Mouse (Mus musculus): Measurements from ENCODE around the gene BC049730. TPM values are rescaled to one million over a fixed set of nuclear protein-coding genes. Genes with fewer than 3 reads are reported as not detected.
"Not testable (repeated sequence)": the region's sequence is repeated elsewhere in the genome, so short reads cannot be mapped to it uniquely, and the experiment has no call there.

Gene BC049730
- not detected in 2 replicates for polyA plus RNA-seq (2012; ENCODE audit: insufficient read depth, insufficient read length, low replicate concordance, missing spikeins)

GRCm38 (mm10) chr7:24708832-24709292, at the start of gene BC049730:
TSS of gene BC049730 (plus strand) at chr7:24709242.
- WGBS = 96% methylated on average over 14 of the region's 14 CpGs
- Histone ChIP-seq H3K4me1 (ENCODE audit: control insufficient read depth, insufficient read depth, low read length) (no peaks in the 10 kb centered on the region; the same call in 1 of the 2 replicates), H3K4me3 (ENCODE audit: insufficient read depth, low read depth, low read length) (no peak within 1 kb of the TSS), H3K27ac (ENCODE audit: insufficient read depth, low read depth, low read length) (no peak within 1 kb of the TSS)
- no peak for TF ChIP-seq CTCF (IDR thresholded peaks at IDR 0.05; ENCODE audit: insufficient read depth, low read depth, low read length)
- TF ChIP-seq POLR2A (IDR thresholded peaks at IDR 0.05; ENCODE audit: insufficient read depth, low read depth, low read length) = no peak

GRCm38 (mm10) chr7:24659737-24660357, 49.2 kb upstream of the BC049730 start:
- Histone ChIP-seq H3K4me3 (ENCODE audit: insufficient read depth, low read depth, low read length) (no peak overlapping the region), H3K4me1 (ENCODE audit: control insufficient read depth, insufficient read depth, low read length) (peaks cover 4% of the 10 kb centered on the region), H3K27ac (ENCODE audit: insufficient read depth, low read depth, low read length) (no peak overlapping the region)
- WGBS = 50% methylated on average over 12 of the region's 12 CpGs
- TF ChIP-seq POLR2A (IDR thresholded peaks at IDR 0.05; ENCODE audit: insufficient read depth, low read depth, low read length) = no peak
- TF ChIP-seq CTCF (IDR thresholded peaks at IDR 0.05; ENCODE audit: insufficient read depth, low read depth, low read length) = no peak

DNA sequence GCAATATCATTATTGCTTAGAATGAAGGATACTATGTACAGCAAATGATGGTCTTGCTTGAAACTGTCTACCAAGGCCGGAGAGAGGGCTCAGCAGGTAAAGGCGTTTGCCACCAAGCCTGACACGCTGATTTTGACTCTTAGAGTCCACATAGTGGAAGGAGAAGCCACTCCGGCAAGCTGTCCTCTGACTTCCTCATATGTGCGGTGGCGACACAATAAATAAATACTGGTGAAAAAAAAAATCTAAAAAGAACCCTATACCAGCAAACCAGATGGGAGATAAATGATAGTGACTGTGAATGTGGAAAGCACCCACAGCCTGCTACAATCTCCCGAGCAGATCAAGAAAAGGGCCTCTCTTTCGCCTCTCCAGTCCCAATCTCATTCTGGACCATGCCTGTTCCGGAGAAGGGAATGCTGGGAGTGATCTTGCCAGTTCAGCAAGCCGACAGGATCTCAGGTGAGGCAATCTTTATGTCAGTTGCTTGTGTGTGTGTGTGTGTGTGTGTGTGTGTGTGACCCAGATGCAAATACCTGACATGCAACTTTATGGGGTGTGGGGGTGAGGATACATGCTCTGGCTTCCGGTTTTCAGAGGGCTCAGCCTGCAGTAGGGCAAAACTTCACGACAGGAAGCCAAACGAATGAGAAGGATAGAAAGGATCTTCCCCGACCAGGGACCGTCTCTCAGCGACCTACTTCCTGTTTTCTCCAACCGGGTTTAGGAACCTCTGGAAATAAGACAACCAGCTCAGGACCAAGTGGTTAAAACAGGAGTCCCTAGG, 47.7 kb upstream of the BC049730 start:
- no peak overlapping the region for H3K4me3 ChIP-seq (ENCODE audit: insufficient read depth, low read depth, low read length)
- 81% methylated on average over 17 of the region's 17 CpGs for WGBS
- TF ChIP-seq CTCF (IDR thresholded peaks at IDR 0.05; ENCODE audit: insufficient read depth, low read depth, low read length) (no peak), POLR2A (IDR thresholded peaks at IDR 0.05; ENCODE audit: insufficient read depth, low read depth, low read length) (no peak)
- H3K27ac ChIP-seq (ENCODE audit: insufficient read depth, low read depth, low read length) = no peak overlapping the region
- H3K4me1 ChIP-seq (ENCODE audit: control insufficient read depth, insufficient read depth, low read length) = peaks cover 4% of the 10 kb centered on the region

DNA sequence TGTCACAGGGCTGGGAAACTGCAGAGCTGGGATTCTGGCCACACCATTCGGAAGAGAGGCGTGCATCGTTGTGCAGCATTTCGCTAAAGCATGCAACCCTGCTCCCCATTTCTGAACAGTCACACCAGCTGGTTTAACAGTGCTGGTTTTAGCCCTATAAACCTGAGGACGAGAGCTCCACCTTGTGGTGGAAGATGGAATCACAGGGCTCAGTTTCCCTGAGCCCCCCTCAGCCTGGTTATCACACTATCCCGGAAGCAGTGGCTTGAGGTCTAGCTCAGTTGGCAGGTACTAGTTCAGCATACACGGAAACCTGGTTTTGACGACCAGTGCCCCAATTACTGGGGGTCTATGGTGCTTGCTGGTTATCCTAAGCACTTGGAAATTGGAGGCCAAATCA, 46.5 kb upstream of the BC049730 start:
- WGBS = 11% methylated on average over 8 of the region's 8 CpGs
- peak; percentile 55 for TF ChIP-seq CTCF (IDR thresholded peaks at IDR 0.05; ENCODE audit: insufficient read depth, low read depth, low read length)
- no peak for TF ChIP-seq POLR2A (IDR thresholded peaks at IDR 0.05; ENCODE audit: insufficient read depth, low read depth, low read length)

GRCm38 (mm10) chr7:24664301-24664700, 44.7 kb upstream of the BC049730 start:
- Histone ChIP-seq H3K4me1 (ENCODE audit: control insufficient read depth, insufficient read depth, low read length) (peaks cover 4% of the 10 kb centered on the region), H3K27ac (ENCODE audit: insufficient read depth, low read depth, low read length) (no peak overlapping the region), H3K4me3 (ENCODE audit: insufficient read depth, low read depth, low read length) (no peak overlapping the region)
- no peak for TF ChIP-seq CTCF (IDR thresholded peaks at IDR 0.05; ENCODE audit: insufficient read depth, low read depth, low read length)
- no peak for TF ChIP-seq POLR2A (IDR thresholded peaks at IDR 0.05; ENCODE audit: insufficient read depth, low read depth, low read length)
- 54% methylated on average over 8 of the region's 8 CpGs for WGBS

More for the DNA sequence above, 46.5 kb upstream of the BC049730 start:
- no peak overlapping the region for H3K4me3 ChIP-seq (ENCODE audit: insufficient read depth, low read depth, low read length)
- H3K27ac ChIP-seq (ENCODE audit: insufficient read depth, low read depth, low read length) = no peak overlapping the region
- peaks cover 4% of the 10 kb centered on the region for H3K4me1 ChIP-seq (ENCODE audit: control insufficient read depth, insufficient read depth, low read length)

DNA sequence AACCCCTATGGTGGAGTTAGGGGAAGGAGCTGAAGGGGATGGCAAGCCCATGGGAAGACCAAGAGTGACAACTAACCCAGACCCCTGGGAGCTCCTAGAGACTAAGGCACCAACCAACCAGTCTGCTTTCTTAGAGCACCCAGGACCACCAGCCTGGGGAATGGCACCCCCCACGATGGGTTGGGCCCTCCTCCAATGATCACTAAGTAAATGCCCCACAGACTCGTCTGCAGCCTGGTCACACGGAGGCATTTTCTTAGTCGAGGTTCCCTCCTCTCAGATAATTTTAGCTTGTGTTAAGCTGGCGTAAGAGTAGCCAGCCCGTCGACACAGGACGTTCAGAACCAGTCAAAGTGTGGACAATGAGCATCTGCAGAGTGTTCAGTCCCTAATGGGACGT, 44.1 kb upstream of the BC049730 start:
- Histone ChIP-seq H3K4me1 (ENCODE audit: control insufficient read depth, insufficient read depth, low read length) (peaks cover 1% of the 10 kb centered on the region), H3K4me3 (ENCODE audit: insufficient read depth, low read depth, low read length) (no peak overlapping the region), H3K27ac (ENCODE audit: insufficient read depth, low read depth, low read length) (no peak overlapping the region)
- TF ChIP-seq POLR2A (IDR thresholded peaks at IDR 0.05; ENCODE audit: insufficient read depth, low read depth, low read length) = no peak
- TF ChIP-seq CTCF (IDR thresholded peaks at IDR 0.05; ENCODE audit: insufficient read depth, low read depth, low read length) = no peak
- WGBS = 75% methylated on average over 9 of the region's 9 CpGs

- Histone ChIP-seq H3K4me1 (ENCODE audit: control insufficient read depth, insufficient read depth, low read length) (no peaks in the 10 kb centered on the region), H3K4me3 (ENCODE audit: insufficient read depth, low read depth, low read length) (no peak overlapping the region), H3K27ac (ENCODE audit: insufficient read depth, low read depth, low read length) (no peak overlapping the region)
- TF ChIP-seq POLR2A (IDR thresholded peaks at IDR 0.05; ENCODE audit: insufficient read depth, low read depth, low read length) = no peak
- TF ChIP-seq CTCF (IDR thresholded peaks at IDR 0.05; ENCODE audit: insufficient read depth, low read depth, low read length) = no peak
- WGBS = 92% methylated on average over 23 of the region's 23 CpGs
Measured at GRCm38 (mm10) chr7:24671944-24672439, 37.0 kb upstream of the BC049730 start.

DNA sequence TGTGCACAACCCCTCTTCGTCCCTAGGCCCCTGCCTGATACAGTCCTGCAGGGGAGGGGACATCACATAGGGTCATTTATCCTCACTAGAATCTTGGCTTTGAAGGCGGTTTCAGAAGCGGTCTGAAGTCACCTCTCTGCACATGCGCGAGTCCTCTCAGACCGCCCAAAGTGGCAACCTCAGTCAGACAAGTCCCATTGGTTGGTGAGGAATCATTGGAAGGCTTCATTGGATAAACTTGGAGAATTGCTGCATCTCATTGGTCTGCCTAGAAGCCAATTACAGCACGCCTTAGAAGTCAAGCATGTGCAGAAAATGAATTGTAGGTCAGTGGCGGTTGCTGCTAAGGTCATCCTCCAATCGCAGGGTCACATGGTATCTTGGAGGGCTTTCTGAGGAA, 32.5 kb upstream of the BC049730 start, which contains the start of gene Tex101:
Tex101 (minus strand) TSS at position 101 of the 400 bp plus-strand sequence.
- TF ChIP-seq CTCF (IDR thresholded peaks at IDR 0.05; ENCODE audit: insufficient read depth, low read depth, low read length) = no peak
- no peak for TF ChIP-seq POLR2A (IDR thresholded peaks at IDR 0.05; ENCODE audit: insufficient read depth, low read depth, low read length)
- 90% methylated on average over 9 of the region's 9 CpGs for WGBS
- Histone ChIP-seq H3K4me1 (ENCODE audit: control insufficient read depth, insufficient read depth, low read length) (no peaks in the 10 kb centered on the region), H3K27ac (ENCODE audit: insufficient read depth, low read depth, low read length) (no peak within 1 kb of the TSS), H3K4me3 (ENCODE audit: insufficient read depth, low read depth, low read length) (no peak within 1 kb of the TSS)

DNA sequence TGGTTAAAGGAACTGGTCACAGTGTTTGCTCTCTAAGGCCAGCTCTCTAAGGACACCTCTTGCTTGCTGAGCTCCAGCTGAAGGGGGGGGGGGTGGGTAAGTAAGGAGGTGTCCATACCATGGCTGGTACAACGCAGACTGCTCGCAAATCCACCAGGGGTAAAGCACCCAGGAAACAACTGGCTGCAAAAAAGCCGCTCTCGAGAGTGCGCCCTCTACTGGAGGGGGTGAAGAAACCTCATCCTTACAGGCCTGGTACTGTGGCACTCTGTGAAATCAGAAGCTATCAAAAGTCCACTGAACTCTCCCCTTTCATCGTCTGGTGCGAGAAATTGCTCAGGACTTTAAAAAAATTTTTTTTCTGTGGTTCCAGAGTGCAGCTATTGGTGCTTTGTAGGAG, 24.9 kb upstream of the BC049730 start:
- H3K4me3 ChIP-seq (ENCODE audit: insufficient read depth, low read depth, low read length); H3K27ac ChIP-seq (ENCODE audit: insufficient read depth, low read depth, low read length); H3K4me1 ChIP-seq (ENCODE audit: control insufficient read depth, insufficient read depth, low read length): not testable (repeated sequence)
- 79% methylated on average over 7 of the region's 7 CpGs for WGBS

DNA sequence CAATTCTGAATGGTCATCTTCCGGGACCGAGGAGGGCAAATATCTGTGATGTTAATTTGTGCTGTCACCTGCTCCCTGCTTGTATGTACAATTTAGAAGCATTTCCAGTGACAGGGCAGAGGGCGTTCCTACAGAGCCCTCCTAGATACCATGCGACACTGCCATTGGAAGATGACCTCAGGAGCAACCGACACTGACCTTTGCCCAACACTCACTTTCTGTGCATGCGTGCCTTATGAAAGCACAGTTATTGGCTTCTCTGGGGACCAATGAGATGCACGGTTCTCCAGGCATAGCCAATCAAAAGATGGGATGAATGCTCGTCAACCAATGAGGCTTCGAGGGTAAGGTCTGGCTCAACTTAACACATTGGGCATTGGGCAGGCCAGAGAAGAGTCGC, 21.5 kb upstream of the BC049730 start:
- not testable (repeated sequence) for H3K27ac ChIP-seq (ENCODE audit: insufficient read depth, low read depth, low read length); H3K4me1 ChIP-seq (ENCODE audit: control insufficient read depth, insufficient read depth, low read length); H3K4me3 ChIP-seq (ENCODE audit: insufficient read depth, low read depth, low read length)
- 93% methylated on average over 10 of the region's 10 CpGs for WGBS

GRCm38 (mm10) chr7:24692693-24693092, 16.3 kb upstream of the BC049730 start:
- WGBS = 80% methylated on average over 3 of the region's 3 CpGs
- H3K27ac ChIP-seq (ENCODE audit: insufficient read depth, low read depth, low read length); H3K4me1 ChIP-seq (ENCODE audit: control insufficient read depth, insufficient read depth, low read length); H3K4me3 ChIP-seq (ENCODE audit: insufficient read depth, low read depth, low read length): not testable (repeated sequence)

DNA sequence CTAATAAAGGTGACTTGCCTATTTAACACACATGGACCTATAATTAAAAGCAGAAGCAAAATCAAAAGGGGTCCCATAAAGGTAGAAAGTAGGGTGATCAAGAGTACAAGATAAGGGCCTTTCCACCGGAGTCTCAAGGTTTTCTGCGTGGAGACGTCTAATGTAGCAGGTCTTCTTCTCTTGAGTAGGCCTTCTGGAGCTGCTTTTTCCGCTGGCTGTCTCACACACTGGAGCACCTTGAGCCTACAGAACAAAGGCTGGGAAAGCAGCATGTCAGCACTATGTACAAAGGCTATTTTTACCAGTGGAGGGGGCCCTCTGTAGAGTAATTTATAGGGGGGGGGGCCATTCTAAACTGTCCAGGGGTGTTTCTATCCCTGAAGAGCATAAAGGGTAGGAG, 11.2 kb upstream of the BC049730 start:
- H3K4me3 ChIP-seq (ENCODE audit: insufficient read depth, low read depth, low read length); H3K27ac ChIP-seq (ENCODE audit: insufficient read depth, low read depth, low read length); H3K4me1 ChIP-seq (ENCODE audit: control insufficient read depth, insufficient read depth, low read length): not testable (repeated sequence)
- 95% methylated on average over 4 of the region's 4 CpGs for WGBS

GRCm38 (mm10) chr7:24702841-24703240, 6.2 kb upstream of the BC049730 start:
- WGBS = 87% methylated on average over 9 of the region's 9 CpGs
- H3K27ac ChIP-seq (ENCODE audit: insufficient read depth, low read depth, low read length); H3K4me1 ChIP-seq (ENCODE audit: control insufficient read depth, insufficient read depth, low read length); H3K4me3 ChIP-seq (ENCODE audit: insufficient read depth, low read depth, low read length): not testable (repeated sequence)

All from olfactory bulb, adult 2 months (tissue).